Mouse (Mus musculus) frontal cortex, postnatal 10 days (tissue): Measurements from ENCODE around the gene Rbm20.

Source experiments
- DNase-seq, 2 experiments: peaks; one replicate each; pipeline ENCODE4 v3.0.0; 2022; ENCODE audit warnings: low spot score in 2 of 2, mixed read lengths in 1 of 2

Gene Rbm20

DNA sequence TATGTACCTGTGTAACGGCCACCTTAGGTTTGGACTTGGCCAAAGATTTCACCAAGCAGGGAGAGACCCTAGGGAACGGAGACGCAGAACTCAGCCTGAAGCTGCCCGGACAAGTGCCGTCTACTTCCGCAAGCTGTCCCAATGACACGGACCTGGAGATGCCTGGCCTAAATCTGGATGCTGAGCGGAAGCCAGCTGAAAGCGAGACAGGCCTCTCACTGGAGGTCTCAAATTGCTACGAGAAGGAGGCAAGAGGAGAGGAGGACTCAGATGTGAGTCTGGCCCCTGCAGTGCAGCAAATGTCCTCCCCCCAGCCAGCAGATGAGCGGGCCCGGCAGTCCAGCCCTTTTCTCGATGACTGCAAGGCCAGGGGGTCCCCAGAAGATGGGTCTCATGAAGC lies 174.2 kb downstream of the Rbm20 start:
- DNase-seq: no peak

DNA sequence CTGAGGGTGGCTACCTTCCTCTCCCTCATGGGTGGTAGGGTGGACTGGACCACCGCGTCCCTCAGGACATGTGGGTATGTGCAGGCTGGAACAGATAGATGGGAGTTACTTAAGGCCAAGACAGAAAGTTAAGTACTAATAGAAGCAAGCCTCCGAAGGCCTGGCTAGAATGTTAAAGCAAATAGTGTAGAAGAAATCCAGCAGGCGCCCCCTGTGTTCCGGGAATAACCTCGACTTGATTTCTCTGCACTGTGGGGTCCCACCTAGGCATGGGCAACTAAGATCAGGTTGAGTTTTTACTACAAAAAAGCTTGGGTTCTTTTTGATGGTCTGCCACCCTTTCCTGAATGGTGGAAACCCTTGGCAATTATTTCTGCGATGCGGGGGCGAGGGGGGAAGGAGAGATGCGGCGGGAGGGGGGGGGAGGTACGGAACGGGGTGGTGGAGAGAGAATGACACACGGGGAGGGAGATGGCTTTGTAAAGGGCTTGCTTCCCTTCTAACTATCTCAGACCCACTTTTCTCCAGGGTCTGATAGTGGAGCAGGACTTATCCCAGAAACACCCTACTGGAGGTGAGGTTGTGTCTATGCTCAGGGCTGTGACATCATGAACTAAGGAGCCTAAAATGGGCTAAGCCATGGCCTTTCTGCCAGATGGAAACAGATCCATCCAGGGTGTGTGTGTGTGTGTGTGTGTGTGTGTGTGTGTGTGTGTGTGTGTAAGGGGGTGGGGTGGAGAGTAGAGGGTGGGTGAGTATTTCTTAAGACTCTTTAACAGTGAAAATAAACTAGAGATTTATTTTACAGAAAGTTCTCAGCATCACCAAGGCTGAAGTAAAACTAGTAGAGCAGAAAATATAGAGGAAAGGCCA lies 175.0 kb downstream of the Rbm20 start:
- no peak for DNase-seq

DNA sequence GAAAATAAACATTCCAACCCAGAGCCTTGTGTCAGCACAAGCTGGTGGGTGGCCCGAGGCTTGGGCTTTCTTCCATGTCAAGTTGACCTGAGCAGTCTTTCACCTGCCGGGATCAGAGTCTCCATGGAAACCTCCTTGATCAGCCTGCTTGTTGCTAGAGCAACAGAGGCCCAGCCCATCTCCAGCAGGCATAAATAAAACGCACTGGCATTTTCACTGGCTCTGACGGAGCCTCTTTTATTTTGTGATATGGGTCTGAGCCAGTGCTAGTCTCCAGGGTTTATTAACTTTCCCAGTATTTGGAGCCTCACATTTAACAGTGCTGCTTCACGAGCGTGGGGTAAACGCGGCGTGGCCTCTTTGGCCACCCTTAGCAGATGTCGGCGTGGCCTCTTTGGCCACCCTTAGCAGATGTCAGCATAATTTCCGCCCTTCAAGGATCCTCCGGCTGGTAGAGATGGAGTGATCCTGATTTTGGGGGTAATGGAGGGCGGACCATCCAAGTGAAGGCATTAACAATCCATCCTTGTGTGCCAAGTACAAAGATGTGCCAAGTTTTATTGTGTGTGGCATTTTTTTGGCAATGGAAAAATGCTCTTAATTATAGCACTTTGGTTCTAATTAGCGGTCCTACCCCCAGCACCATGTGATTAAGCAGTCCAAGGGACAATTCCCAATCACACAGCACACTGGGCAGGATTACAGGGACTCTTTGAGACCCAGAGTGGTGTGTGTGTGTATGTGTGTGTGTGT lies 175.8 kb downstream of the Rbm20 start:
- peak; percentile 58 to 69 for DNase-seq

DNA sequence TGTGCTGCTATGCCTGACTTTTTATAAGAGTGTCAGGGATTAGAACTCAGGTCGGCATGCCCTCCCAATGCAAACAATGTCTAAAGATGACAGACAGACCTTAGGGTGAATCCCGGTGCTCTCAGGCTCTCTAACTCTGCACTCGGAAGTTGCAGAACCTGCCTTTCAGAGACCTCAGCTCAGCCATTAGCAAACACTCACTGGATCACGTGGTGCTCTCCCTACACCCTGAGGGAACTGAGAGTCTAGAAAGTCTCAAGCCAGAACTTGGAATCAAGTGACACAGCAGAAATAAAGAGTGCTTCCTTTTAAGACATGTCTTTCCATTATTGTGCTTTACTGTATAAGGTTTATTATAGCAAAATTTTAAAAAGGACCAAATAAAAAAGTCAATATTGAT lies 177.9 kb downstream of the Rbm20 start:
- no peak for DNase-seq

DNA sequence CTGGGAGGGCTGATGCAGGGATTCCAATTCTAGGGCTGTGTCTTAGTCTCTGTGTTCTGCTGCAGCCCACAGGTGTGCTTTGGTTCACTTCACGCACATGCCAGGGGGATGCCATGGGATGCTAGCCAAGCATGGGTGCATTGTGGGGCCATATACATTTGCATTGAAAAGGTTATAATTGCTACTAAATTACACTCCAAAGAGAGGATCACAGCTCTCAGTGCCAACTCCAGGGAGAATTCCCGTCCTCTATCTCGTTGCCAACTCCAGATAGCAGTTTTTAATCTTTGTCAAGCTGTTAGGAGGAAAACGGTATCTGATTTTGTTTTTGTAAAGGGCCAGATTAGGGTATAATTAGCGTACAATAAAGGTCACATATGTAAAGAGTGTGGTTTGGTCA lies 178.7 kb downstream of the Rbm20 start:
- DNase-seq: no peak

DNA sequence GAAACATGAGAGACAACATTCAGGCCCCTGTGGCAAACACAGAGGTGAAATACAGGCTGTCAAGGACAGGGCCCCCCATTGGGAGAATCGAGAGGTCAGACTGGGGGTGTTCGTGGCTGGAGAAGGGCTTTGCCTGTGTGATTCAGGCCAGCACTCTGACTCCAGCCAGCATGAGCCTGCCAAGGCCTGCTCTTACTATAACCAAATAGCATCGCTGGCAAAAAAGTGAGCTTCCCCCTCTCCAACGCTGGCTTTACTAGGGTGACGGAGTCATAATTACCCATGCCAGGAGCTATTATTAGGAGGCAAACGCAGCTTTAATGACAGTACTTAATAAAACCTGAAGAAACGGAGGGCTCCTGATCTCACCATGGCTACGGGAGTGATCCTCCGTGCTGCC lies 179.7 kb downstream of the Rbm20 start:
- DNase-seq: no peak

DNA sequence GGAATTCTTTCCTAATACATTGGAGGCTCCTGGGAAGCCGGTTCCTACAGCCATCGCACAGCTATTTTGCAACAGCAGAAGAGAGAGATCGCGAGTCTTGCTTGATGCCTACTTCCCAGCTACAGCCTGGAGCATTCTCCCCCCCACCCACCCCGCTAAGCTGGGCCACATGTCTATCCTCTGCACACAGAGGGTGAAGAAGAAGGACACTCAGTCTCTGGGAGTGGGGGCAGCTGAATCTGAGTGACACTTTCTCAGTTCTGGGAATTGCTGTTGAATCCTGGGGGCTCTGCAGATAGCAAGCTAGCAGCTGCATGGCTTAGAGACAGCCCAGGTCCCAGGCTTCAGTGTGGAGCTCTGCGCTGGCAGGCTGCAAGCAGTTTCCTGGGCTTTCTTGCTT lies 180.9 kb downstream of the Rbm20 start:
- DNase-seq: no peak

DNA sequence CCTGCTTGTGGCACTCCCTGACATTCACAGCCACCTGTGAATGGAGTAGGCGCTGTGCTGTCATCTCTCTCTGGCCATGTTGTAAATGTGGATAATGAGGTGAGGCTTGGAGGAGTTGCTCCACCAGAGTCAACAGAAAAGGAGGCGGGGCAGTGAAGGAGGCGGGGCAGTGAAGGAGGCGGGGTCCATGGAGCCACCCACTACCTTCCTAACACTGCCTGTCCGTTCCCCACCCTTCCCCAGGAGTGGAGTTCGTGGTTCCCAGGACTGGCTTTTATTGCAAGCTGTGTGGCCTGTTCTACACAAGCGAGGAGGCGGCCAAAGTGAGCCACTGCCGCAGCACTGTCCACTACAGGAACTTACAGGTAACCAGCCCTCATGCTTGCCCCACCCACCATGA lies 182.0 kb downstream of the Rbm20 start:
- DNase-seq: no peak

DNA sequence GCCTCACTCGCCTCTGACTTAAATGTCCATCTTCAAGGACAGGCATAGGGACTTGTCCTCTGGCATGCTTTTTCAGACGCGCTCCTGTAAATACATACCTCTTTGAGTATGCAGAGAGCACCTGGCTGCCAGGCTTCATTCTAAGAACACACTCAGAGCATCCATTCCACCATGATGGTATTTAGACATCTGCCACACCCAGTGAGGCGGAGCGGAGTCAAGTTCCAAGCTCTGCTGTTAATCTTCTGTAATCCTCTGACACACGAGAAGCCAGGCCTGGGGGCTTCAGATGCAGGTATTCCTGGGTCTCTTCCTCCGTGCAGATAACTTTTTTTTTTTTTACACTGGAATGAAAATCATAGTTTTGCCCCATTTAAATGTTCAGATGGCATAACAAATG lies 182.5 kb downstream of the Rbm20 start:
- no peak for DNase-seq

DNA sequence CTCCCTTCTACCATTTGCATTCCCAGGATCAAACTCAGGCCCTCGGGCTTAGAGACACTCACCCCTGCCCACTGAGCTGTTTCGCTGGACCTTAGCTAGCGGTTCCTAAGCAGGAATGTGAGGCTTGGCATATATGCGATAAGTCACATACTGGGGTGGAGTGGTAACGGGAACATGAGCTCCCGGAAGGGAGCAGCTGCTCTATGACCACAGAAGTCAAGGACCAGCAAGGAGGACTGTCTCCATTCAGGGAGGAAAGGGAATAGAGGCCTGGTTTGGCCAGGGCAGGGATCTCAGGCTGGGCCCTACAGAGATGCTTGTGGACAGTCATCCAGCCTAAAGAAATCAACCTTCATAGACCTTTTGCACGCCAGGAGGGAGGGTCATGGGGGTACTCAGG lies 184.2 kb downstream of the Rbm20 start:
- no peak for DNase-seq

DNA sequence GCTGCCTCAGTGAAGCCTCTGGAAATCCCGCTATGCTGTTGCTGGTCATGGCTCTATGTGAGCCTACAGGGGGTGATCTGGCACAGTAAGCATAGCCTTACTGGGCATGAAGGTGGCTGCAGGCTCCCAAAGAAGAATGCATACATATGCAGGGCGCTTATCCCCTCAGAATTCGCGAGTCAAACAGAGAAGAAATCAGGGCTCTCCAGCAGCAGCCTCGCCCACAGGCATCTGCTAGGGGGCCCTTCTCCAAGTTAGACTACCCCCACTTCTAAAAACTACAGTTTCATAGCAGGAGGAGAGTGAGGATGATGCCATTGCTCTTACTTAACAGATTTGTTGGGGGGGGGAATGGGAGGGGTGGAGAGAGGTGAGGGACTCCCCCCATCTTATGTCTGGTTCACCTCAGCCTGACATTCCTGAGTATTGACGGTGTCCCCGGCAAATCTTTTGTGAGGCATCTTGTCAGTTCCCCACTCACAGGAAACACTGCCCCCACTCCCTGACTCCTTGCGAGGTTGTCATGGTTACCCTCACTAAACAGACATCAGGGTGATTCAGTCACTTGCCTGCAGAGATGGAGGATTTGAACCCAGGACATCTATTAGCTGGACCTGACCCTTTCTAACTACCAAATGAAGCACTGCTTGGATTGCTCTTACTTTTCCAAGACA lies 185.6 kb downstream of the Rbm20 start:
- DNase-seq: no peak

DNA sequence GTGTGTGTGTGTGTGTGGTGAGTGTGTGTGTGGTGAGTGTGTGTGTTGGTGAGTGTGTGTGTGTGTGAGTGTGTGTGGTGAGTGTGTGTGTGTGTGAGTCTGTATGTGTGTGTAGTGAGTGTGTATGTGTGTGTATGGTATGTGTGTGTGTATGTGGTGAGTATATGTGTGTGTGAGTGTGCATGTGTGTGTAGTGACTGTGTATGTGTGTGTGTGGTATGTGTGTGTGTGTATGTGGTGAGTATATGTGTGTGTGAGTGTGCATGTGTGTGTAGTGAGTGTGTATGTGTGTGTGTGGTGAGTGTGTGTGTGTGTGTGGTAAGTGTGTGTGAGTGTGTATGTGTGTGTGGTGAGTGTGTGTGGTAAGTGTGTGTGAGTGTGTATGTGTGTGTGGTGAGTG lies 190.1 kb downstream of the Rbm20 start:
- no peak for DNase-seq

DNA sequence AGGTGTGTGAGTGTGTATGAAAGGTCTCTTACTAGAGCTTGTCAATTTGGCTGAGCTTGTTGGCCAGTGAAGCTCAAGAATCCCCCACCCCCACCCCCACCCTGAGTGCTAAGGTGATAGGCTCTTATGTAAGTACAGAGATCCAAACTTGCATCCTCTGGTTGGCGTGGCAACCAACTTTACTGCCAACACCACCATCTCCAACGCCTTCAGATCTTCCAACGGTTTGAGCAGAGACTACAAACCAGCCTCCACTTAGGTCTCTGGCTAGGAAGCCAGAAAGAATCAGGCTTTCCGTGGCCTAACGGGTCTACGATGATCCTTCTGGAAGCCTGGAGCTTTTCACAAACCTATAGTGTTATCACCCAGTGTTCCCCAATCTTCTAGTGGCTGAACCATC lies 191.0 kb downstream of the Rbm20 start:
- no peak for DNase-seq

DNA sequence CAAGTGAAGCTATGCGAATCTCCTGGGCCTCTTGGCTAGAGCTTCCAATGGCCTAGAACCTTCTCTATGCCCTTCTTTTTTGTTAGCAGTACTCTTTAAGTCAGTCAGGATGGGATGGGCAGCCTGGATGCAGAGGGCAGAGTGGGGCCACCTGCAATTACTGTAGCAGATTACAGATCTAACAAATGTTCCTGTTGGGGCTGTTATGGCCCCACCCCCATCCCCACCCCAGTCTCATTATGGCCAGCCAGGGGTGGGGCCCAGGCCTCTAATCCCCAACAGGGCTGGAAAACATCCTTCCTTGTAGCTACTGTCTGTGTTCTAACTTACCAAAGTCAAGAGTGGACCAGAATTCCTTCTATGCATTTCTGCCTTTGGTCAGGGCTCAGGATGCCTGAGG lies 191.7 kb downstream of the Rbm20 start:
- no peak for DNase-seq

DNA sequence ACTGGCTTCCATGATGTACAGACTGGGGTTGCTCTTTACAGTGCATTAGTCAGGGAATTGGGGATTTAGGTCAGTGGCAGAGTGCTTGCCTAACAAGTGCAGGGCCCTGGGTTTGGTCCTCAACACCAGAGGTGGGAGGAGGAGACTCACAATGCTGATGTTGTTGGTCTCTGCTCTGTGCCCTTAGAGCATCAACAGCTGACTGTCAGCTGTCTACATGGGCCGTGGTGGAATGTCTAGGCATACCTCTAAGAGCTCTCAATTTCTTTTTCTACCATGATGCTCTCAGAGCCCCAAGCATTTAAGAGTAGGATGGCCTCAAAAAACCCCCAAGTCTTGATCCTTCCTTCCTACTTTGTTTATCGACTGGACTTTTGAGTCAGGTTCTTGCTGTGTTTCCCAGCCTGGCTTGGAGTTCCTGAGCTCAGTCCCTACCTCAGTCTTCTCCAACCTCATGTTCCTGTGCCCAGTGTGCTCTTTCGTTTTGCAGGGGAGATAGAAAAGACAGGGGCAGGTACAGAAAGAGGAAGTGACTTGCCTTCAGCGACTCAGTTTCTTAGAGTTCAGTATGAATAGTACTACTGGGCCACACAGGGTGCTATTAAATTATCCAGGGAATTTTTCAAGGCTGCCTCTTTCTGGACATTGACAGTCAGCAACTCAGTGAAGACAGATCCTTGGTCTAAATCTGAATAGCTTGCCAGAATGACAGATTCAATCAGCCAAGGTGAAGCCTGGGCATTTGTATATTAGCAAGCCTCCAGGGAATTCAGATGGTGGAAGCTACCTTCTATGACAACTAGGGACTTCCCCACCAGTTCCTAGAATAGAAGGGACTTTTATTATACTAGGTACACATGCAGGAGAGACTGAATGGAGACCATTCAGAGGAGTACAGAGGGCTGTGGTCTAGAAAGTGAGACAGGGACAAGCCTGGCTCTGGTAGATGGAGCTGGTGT lies 192.6 kb downstream of the Rbm20 start:
- no peak for DNase-seq

DNA sequence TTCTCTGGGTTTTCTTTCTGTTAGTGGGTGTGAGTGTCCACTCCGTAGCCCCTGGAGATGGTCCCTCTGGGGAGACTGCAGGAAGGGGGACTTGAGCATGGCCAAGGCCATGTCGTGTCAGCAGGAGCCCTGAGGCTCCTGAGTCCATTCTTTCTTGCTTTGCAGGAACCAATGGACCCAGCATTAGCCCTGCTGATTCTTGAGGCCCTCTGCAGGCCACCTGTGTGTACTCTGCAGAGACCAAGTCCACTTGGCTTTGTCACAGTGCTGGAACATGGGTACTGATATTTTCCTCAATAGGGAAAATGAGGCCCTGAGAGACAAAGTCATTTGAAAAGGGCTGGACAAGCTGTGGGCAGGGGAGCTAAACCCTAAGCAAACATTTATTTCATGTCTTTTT lies 193.5 kb downstream of the Rbm20 start:
- no peak for DNase-seq

DNA sequence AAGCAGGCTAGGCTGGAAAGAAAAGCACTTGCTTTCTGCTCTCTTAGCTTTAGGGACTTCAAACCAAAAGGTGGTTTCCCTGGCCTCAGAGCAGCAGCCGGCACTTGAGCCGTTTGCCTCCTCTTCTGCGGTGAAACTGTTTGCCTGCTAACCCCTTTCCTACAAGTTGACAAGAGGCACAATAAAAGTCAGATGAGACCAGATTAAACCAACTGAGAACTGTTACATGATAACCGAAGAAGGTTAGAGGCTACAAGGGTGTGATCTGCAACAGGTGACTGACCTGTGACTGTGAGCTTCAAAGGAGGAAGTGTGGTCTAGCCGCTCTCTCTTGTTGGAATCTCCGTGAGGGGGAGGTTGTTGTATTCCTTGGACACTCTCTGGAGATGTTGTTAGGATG lies 194.4 kb downstream of the Rbm20 start:
- no peak for DNase-seq

DNA sequence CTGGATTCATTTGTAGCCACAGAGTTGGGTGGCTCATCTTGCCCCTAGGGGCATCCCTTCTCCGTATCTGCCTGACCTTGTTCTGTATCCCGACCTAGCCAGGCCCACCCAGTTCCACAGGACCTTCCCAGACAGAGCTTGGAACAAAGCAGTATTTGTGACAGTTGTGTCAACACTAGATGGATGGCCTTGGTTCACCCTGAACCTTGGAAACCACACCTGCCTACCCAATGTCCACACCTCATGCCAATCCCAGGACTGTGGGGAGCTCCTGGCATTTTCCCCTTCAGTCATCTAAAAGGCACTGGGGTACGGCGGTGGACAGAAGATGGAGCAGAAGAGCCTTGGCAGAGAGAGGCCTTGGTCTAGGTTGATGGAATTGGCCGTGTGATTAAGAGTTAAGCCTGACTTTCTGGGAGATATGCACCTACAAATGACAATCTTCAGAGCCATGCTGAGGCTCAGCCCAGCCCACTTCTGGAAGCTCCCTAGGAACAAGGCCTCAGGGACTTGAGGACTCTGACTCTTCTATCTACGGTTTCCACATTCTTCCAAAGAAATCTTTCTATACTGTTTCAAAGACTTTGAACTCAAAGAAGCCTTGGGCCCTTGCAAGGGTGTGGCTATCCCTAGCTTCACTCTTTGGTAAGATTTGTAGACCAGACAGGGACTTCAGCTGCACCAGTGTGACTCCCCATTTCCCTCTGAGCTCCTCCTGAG lies 196.0 kb downstream of the Rbm20 start:
- no peak for DNase-seq

DNA sequence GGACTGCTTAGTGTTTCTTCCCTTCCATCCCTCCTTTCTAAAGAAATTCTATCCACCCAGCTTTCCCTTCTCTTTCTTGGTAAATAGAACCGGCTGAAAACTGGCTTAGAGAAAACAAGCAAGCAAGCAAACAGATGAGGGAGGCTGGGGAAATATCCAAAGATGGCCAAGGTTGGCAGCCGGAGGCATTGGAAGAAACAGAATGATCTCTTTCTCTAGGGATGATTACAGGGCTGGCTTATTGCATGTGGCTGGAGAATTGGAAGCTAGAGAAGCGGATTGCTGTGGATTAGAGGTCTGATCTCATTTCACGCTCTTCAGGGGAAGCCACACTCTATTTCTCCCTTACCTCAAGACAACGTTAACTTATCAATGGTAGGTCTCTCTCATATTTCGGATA lies 198.1 kb downstream of the Rbm20 start:
- DNase-seq: no peak

DNA sequence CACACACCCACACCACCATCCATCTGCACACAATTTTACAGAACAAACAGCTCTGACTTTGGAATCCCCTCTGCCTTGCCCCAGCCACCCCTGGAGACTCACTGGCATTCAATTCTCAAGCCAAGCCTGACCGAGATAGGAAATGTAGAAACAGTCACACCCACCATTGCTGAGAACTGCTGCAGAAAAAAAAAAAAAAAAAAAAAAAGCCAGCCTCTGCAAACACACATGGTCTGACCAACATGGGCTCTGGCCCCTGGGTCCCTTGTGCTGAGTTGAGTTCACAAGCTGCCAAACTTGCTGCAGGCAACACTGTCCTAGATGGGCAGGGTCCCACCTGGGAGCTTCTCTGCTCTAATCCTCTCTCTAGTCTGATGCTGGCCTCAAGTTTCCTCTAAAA lies 200.7 kb downstream of the Rbm20 start:
- no peak for DNase-seq

DNA sequence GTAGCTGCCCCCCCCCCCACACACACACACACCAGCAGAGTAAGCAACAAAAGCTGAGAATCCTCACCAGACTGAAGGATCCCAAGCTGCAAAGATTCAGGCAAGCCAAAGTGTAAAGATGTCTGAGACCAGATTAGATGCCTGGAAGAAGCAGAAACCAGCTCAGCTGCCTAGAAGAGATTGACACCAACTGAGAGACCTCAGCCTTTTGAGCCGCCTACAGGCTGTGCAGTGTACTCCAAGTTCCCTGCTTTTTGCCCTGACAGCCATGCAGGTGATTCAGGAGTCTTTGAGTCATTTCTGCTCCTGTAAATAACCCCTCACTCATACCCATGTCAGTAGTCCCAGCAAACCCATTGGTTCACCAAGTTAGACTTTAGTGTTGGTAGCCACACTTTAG lies 203.4 kb downstream of the Rbm20 start:
- DNase-seq: no peak
